8 mouse cellular contexts compared by ENCODE assay signal in genomic region chr15:89557179-89557995, GRCm38 (mm10). TPM values are rescaled to one million over a fixed set of nuclear protein-coding genes. Genes with fewer than 3 reads are reported as not detected.
A peak's percentile ranks its signal among the peaks of the same experiment; 100 is the strongest.
DNase-seq lines count a peak whose midpoint lies in the region; ATAC-seq and TF ChIP-seq lines count a peak whose summit lies in the region.
"Had no signal": no experiment of that assay in that cellular context is flagged by ENCODE, and none has a peak within 500 bp of the region (broad histone marks: within the 10 kb centered on the region; RNA-seq: fewer than 3 reads in every experiment).

No protein-coding gene starts in this region.

- no peaks in the 10 kb centered on the region for H3K36me3 ChIP-seq in liver, embryonic 11.5 days (ENCODE audit: control insufficient read depth, insufficient read depth, low read length)
- no peaks in the 10 kb centered on the region for H3K36me3 ChIP-seq in liver, postnatal 0 days (replicated peaks; ENCODE audit: insufficient read depth, low read length)
- H3K36me3 ChIP-seq in forebrain, embryonic 12.5 days (replicated peaks), result no peaks in the 10 kb centered on the region
- H3K36me3 ChIP-seq in hindbrain, postnatal 0 days (ENCODE audit: insufficient read depth, low read length), result peaks cover 3% of the 10 kb centered on the region; the same call in 1 of the 2 replicates
- H3K36me3 ChIP-seq in neural tube, embryonic 13.5 days, result peaks cover 4% of the 10 kb centered on the region; the same call in 1 of the 2 replicates
- H3K36me3 ChIP-seq in kidney, adult 2 months (ENCODE audit: control insufficient read depth, insufficient read depth, low read length), result no peaks in the 10 kb centered on the region

- no peak overlapping the region for H3K9ac ChIP-seq in liver, embryonic 11.5 days (ENCODE audit: low read depth, low read length)
- H3K9ac ChIP-seq in liver, postnatal 0 days (replicated peaks), result no peak overlapping the region
- H3K9ac ChIP-seq in forebrain, embryonic 12.5 days, result 0 out of 2 replicates have a peak overlapping the region, but pooled peaks have one; percentile 21
- no peak overlapping the region for H3K9ac ChIP-seq in hindbrain, postnatal 0 days (replicated peaks; ENCODE audit: low read length)
- 0 out of 2 replicates have a peak overlapping the region, but pooled peaks have one; percentile 26 for H3K9ac ChIP-seq in neural tube, embryonic 13.5 days

- peaks cover 24% of the 10 kb centered on the region for H3K27me3 ChIP-seq in liver, embryonic 11.5 days (replicated peaks; ENCODE audit: control insufficient read depth, insufficient read depth, low read length)
- H3K27me3 ChIP-seq in liver, postnatal 0 days (ENCODE audit: insufficient read depth, low read length), result 0 out of 2 replicates have a peak, but pooled peaks cover 3% of the 10 kb centered on the region
- peaks cover 49% of the 10 kb centered on the region for H3K27me3 ChIP-seq in forebrain, embryonic 12.5 days
- no peaks in the 10 kb centered on the region for H3K27me3 ChIP-seq in hindbrain, postnatal 0 days (ENCODE audit: insufficient read depth, low read length)
- peaks cover 51% of the 10 kb centered on the region for H3K27me3 ChIP-seq in neural tube, embryonic 13.5 days
- H3K27me3 ChIP-seq in kidney, adult 2 months (replicated peaks; ENCODE audit: control insufficient read depth, insufficient read depth, low read length), result no peaks in the 10 kb centered on the region

- H3K27ac ChIP-seq in liver, embryonic 11.5 days (ENCODE audit: low read depth, low read length), result no peak overlapping the region
- H3K27ac ChIP-seq in liver, postnatal 0 days (ENCODE audit: low read depth), result no peak overlapping the region
- no peak overlapping the region for H3K27ac ChIP-seq in forebrain, embryonic 12.5 days
- H3K27ac ChIP-seq in hindbrain, postnatal 0 days, result no peak overlapping the region
- no peak overlapping the region for H3K27ac ChIP-seq in neural tube, embryonic 13.5 days (replicated peaks)
- no peak overlapping the region for H3K27ac ChIP-seq in kidney, adult 2 months (ENCODE audit: insufficient read depth, low read depth, low read length)

- TF ChIP-seq EP300 in liver, postnatal 0 days (IDR thresholded peaks at IDR 0.05; ENCODE audit: low read depth), result no peak

- no peak; the same call in 1 of the 2 replicates for ATAC-seq in liver, embryonic 11.5 days (replicated peaks; ENCODE audit: low FRiP score)
- no peak for ATAC-seq in liver, postnatal 0 days
- ATAC-seq in forebrain, embryonic 12.5 days (ENCODE audit: low FRiP score), result no peak
- ATAC-seq in hindbrain, postnatal 0 days, result no peak
- 0 out of 2 replicates have a peak, but pooled peaks have one; percentile 5 for ATAC-seq in neural tube, embryonic 13.5 days (ENCODE audit: low read depth)

- peak overlapping the region; percentile 42 for H3K4me2 ChIP-seq in liver, embryonic 11.5 days
- no peak overlapping the region for H3K4me2 ChIP-seq in liver, postnatal 0 days (ENCODE audit: low read depth, low read length)
- H3K4me2 ChIP-seq in forebrain, embryonic 12.5 days, result peak overlapping the region; percentile 37
- H3K4me2 ChIP-seq in hindbrain, postnatal 0 days (ENCODE audit: low read depth, low read length), result peak overlapping the region; percentile 34; the same call in 1 of the 2 replicates
- peak overlapping the region; percentile 47 for H3K4me2 ChIP-seq in neural tube, embryonic 13.5 days

- 48% methylated on average over 40 of the region's 40 CpGs for WGBS in liver, embryonic 11.5 days
- WGBS in liver, postnatal 0 days (ENCODE audit: insufficient replicate concordance), result 51% methylated on average over 40 of the region's 40 CpGs
- WGBS in forebrain, embryonic 12.5 days, result 9% methylated on average over 38 of the region's 40 CpGs
- WGBS in hindbrain, postnatal 0 days, result 25% methylated on average over 34 of the region's 40 CpGs
- WGBS in neural tube, embryonic 13.5 days, result 8% methylated on average over 40 of the region's 40 CpGs
- 29% methylated on average over 40 of the region's 40 CpGs for WGBS in kidney, adult 2 months

- H3K9me3 ChIP-seq in liver, embryonic 11.5 days (ENCODE audit: control insufficient read depth, low read length), result no peaks in the 10 kb centered on the region
- H3K9me3 ChIP-seq in liver, postnatal 0 days (ENCODE audit: low read length), result no peaks in the 10 kb centered on the region
- H3K9me3 ChIP-seq in forebrain, embryonic 12.5 days, result no peaks in the 10 kb centered on the region
- no peaks in the 10 kb centered on the region for H3K9me3 ChIP-seq in hindbrain, postnatal 0 days (ENCODE audit: low read length)
- no peaks in the 10 kb centered on the region for H3K9me3 ChIP-seq in neural tube, embryonic 13.5 days

- H3K4me3 ChIP-seq in liver, embryonic 11.5 days (ENCODE audit: low read depth, low read length), result 0 out of 2 replicates have a peak overlapping the region, but pooled peaks have one; percentile 25
- no peak overlapping the region for H3K4me3 ChIP-seq in liver, postnatal 0 days (ENCODE audit: low read depth, low read length)
- peak overlapping the region; percentile 23 for H3K4me3 ChIP-seq in forebrain, embryonic 12.5 days (replicated peaks)
- no peak overlapping the region for H3K4me3 ChIP-seq in hindbrain, postnatal 0 days (ENCODE audit: low read length)
- H3K4me3 ChIP-seq in neural tube, embryonic 13.5 days, result peak overlapping the region; percentile 19
- H3K4me3 ChIP-seq in kidney, adult 2 months (ENCODE audit: insufficient read depth, low read depth, low read length), result no peak overlapping the region

- no peak for DNase-seq in liver, embryonic 11.5 days (ENCODE audit: low spot score)
- no peak for DNase-seq in liver, postnatal 0 days
- no peak for DNase-seq in hindbrain, postnatal 0 days (ENCODE audit: low spot score)
- no peak for DNase-seq in kidney, adult 2 months
- DNase-seq in kidney, postnatal 14 days, result no peak
- DNase-seq: right cerebral cortex, adult 18-20 months had no signal

- no peak for TF ChIP-seq CTCF in liver, postnatal 0 days (IDR thresholded peaks at IDR 0.05; ENCODE audit: low read depth)
- TF ChIP-seq CTCF in hindbrain, postnatal 0 days (IDR thresholded peaks at IDR 0.05; ENCODE audit: low read depth), result no peak
- TF ChIP-seq CTCF in kidney, adult 2 months (conservative IDR thresholded peaks at IDR 0.05; ENCODE audit: insufficient read depth, insufficient read length, low read depth, low read length), result no peak

- peaks cover 9% of the 10 kb centered on the region; the same call in 1 of the 2 replicates for H3K4me1 ChIP-seq in liver, embryonic 11.5 days (replicated peaks; ENCODE audit: control insufficient read depth, insufficient read depth, low read length)
- H3K4me1 ChIP-seq in liver, postnatal 0 days (ENCODE audit: insufficient read depth), result no peaks in the 10 kb centered on the region
- H3K4me1 ChIP-seq in forebrain, embryonic 12.5 days, result peaks cover 24% of the 10 kb centered on the region
- H3K4me1 ChIP-seq in hindbrain, postnatal 0 days (ENCODE audit: insufficient read depth, low read length), result 0 out of 2 replicates have a peak, but pooled peaks cover 5% of the 10 kb centered on the region
- H3K4me1 ChIP-seq in neural tube, embryonic 13.5 days (replicated peaks), result peaks cover 34% of the 10 kb centered on the region
- no peaks in the 10 kb centered on the region for H3K4me1 ChIP-seq in kidney, adult 2 months (ENCODE audit: control insufficient read depth, insufficient read depth, low read length)

- TF ChIP-seq POLR2A in kidney, adult 2 months (IDR thresholded peaks at IDR 0.05; ENCODE audit: low read depth, low read length), result no peak

RNA-seq across cellular contexts. Expression of gene Acr, which starts 10.7 kb away (rescaled TPM):
- 0.11 TPM in 1 of 2 replicates, not detected in the other for polyA plus RNA-seq in liver, embryonic 11.5 days (2014; fragmentation: Nextera tagmentation; extraction: Ambion mirVana)
- 0.09 TPM in 1 of 2 replicates, not detected in the other for polyA plus RNA-seq in liver, postnatal 0 days (2015; fragmentation: Nextera tagmentation; extraction: Ambion mirVana)
- 1.5 and 1.7 TPM in 2 replicates for polyA plus RNA-seq in forebrain, embryonic 12.5 days (2016; fragmentation: Nextera tagmentation; extraction: Ambion mirVana)
- total RNA-seq in hindbrain, postnatal 0 days (2014; rRNA removed), result 2.4 and 3.3 TPM in 2 replicates
- 2.1 TPM in 2 replicates for polyA plus RNA-seq in hindbrain, postnatal 0 days (2015; fragmentation: Nextera tagmentation; extraction: Ambion mirVana)
- polyA plus RNA-seq in neural tube, embryonic 13.5 days (2015; fragmentation: Nextera tagmentation; extraction: Ambion mirVana), result 0.48 and 1.5 TPM in 2 replicates
- polyA plus RNA-seq in kidney, adult 2 months (2012; rRNA removed), result 0.58 and 0.74 TPM in 2 replicates

RNA-seq across cellular contexts. Expression of gene Rabl2, which starts 34.3 kb away (rescaled TPM):
- 24.8 and 27.1 TPM in 2 replicates for polyA plus RNA-seq in liver, embryonic 11.5 days (2014; fragmentation: Nextera tagmentation; extraction: Ambion mirVana)
- polyA plus RNA-seq in liver, postnatal 0 days (2015; fragmentation: Nextera tagmentation; extraction: Ambion mirVana), result 2.8 and 3.2 TPM in 2 replicates
- 60.7 and 62.8 TPM in 2 replicates for polyA plus RNA-seq in forebrain, embryonic 12.5 days (2016; fragmentation: Nextera tagmentation; extraction: Ambion mirVana)
- total RNA-seq in hindbrain, postnatal 0 days (2014; rRNA removed), result 42.2 and 62.1 TPM in 2 replicates
- polyA plus RNA-seq in hindbrain, postnatal 0 days (2015; fragmentation: Nextera tagmentation; extraction: Ambion mirVana), result 59.1 and 66.6 TPM in 2 replicates
- polyA plus RNA-seq in neural tube, embryonic 13.5 days (2015; fragmentation: Nextera tagmentation; extraction: Ambion mirVana), result 70.7 and 82.4 TPM in 2 replicates
- 16.9 and 18.1 TPM in 2 replicates for polyA plus RNA-seq in kidney, adult 2 months (2012; rRNA removed)

RNA-seq across cellular contexts. Expression of gene Shank3, which starts 58.0 kb away (rescaled TPM):
- 1.1 and 1.7 TPM in 2 replicates for polyA plus RNA-seq in liver, embryonic 11.5 days (2014; fragmentation: Nextera tagmentation; extraction: Ambion mirVana)
- polyA plus RNA-seq in liver, postnatal 0 days (2015; fragmentation: Nextera tagmentation; extraction: Ambion mirVana), result 0.27 and 0.81 TPM in 2 replicates
- polyA plus RNA-seq in forebrain, embryonic 12.5 days (2016; fragmentation: Nextera tagmentation; extraction: Ambion mirVana), result 7.9 and 8.8 TPM in 2 replicates
- total RNA-seq in hindbrain, postnatal 0 days (2014; rRNA removed), result 43.6 and 61.8 TPM in 2 replicates
- 7.1 and 8.7 TPM in 2 replicates for polyA plus RNA-seq in hindbrain, postnatal 0 days (2015; fragmentation: Nextera tagmentation; extraction: Ambion mirVana)
- polyA plus RNA-seq in neural tube, embryonic 13.5 days (2015; fragmentation: Nextera tagmentation; extraction: Ambion mirVana), result 6.5 and 8.0 TPM in 2 replicates
- 18.0 and 19.5 TPM in 2 replicates for polyA plus RNA-seq in kidney, adult 2 months (2012; rRNA removed)

Comparison
In these comparisons a context has a peak if more than half of its experiments do, and no peak if none do; other contexts are left out.
1. H3K4me3 ChIP-seq: peak in liver, embryonic 11.5 days (single experiment), forebrain, embryonic 12.5 days (single experiment) and neural tube, embryonic 13.5 days (single experiment); none in liver, postnatal 0 days (single experiment), hindbrain, postnatal 0 days (single experiment) and kidney, adult 2 months (single experiment).
2. H3K9ac ChIP-seq: peak in forebrain, embryonic 12.5 days (single experiment) and neural tube, embryonic 13.5 days (single experiment); none in liver, embryonic 11.5 days (single experiment), liver, postnatal 0 days (single experiment) and hindbrain, postnatal 0 days (single experiment).